Mouse (Mus musculus) ES-E14 (cell line): ENCODE results near the gene Kirrel3. TPM values are rescaled to one million over a fixed set of nuclear protein-coding genes. Genes with fewer than 3 reads are reported as not detected.

Experiments used
- DNase-seq: peaks from one replicate; pipeline ENCODE4 v3.0.0-alpha.2; 2013; ENCODE audit warnings: low read depth, low spot score
- H3K27ac ChIP-seq: 2 replicates; pipeline ENCODE4 v1.5.1; 2012; ENCODE audit warnings: low read depth, mild to moderate bottlenecking, low read length, moderate library complexity, mixed read lengths; ENCODE audit not compliant: poor library complexity, insufficient read depth, severe bottlenecking
- H3K36me3 ChIP-seq: 2 replicates; pipeline ENCODE4 v1.6.1; 2012; ENCODE audit warnings: mild to moderate bottlenecking, low read length, moderate library complexity, mixed read lengths; ENCODE audit not compliant: control insufficient read depth, poor library complexity, insufficient read depth, severe bottlenecking
- H3K4me1 ChIP-seq, 2 experiments: fragments of 150-350 bp in 1 of 2; sonication (generic) in 1 of 2; 2 replicates each; pipeline ENCODE4 v1.6.1; 2012; ENCODE audit warnings: low read length in 2 of 2, mild to moderate bottlenecking in 1 of 2, mixed read lengths in 1 of 2; ENCODE audit not compliant: control insufficient read depth in 2 of 2, insufficient read depth in 2 of 2, poor library complexity in 1 of 2
- H3K4me3 ChIP-seq, 2 experiments: fragments of 150-350 bp in 1 of 2; sonication (generic) in 1 of 2; 2 replicates each; pipeline ENCODE4 v1.5.1; 2012; ENCODE audit warnings: low read length in 2 of 2, low read depth in 1 of 2, mild to moderate bottlenecking in 1 of 2, mixed read lengths in 1 of 2; ENCODE audit not compliant: insufficient read depth in 1 of 2, poor library complexity in 1 of 2, severe bottlenecking in 1 of 2
- H3K9ac ChIP-seq: 2 replicates; pipeline ENCODE4 v1.6.1; 2012; ENCODE audit warnings: low read depth, mild to moderate bottlenecking, low read length, mixed read lengths; ENCODE audit not compliant: poor library complexity, insufficient read depth, severe bottlenecking
- H3K9me3 ChIP-seq: fragments of 150-350 bp; sonication (generic); 2 replicates; pipeline ENCODE4 v1.6.1; 2012; ENCODE audit warnings: low read depth, mild to moderate bottlenecking, low read length; ENCODE audit not compliant: control insufficient read depth, insufficient read depth
- CHD2 ChIP-seq: IDR thresholded peaks from 2 replicates; pipeline ENCODE4 v1.6.1; 2014; ENCODE audit warnings: mild to moderate bottlenecking, low read depth, low read length, inconsistent platforms
- HCFC1 ChIP-seq: IDR thresholded peaks from 2 replicates; pipeline ENCODE4 v1.6.1; 2012; ENCODE audit warnings: low read length, inconsistent platforms, borderline replicate concordance; ENCODE audit not compliant: insufficient read depth
- MAFK ChIP-seq: IDR thresholded peaks from 2 replicates; pipeline ENCODE4 v1.6.1; 2014; ENCODE audit warnings: mild to moderate bottlenecking, low read depth, low read length, inconsistent platforms; ENCODE audit not compliant: insufficient read depth
- ZC3H11A ChIP-seq: IDR thresholded peaks from 2 replicates; pipeline ENCODE4 v1.6.1; 2012; ENCODE audit warnings: low read depth, mild to moderate bottlenecking, inconsistent platforms, low read length, borderline replicate concordance
- ZNF384 ChIP-seq: IDR thresholded peaks from 2 replicates; pipeline ENCODE4 v1.6.1; 2012; ENCODE audit warnings: low read depth, low read length, inconsistent platforms
- in situ Hi-C, 2 experiments: fragments of 600-800 bp; cut with MboI; formaldehyde crosslinking; loops; one replicate each; pipeline ENCODE4 v1.15.1; 2025; ENCODE audit warnings: low sequenced_read_pairs in 2 of 2, inconsistent platforms in 1 of 2; ENCODE audit not compliant: unreplicated experiment in 2 of 2
- total RNA-seq: library from RNA; depleted of rRNA; stranded (reverse); fragments of 300-350 nt; gene quantifications from 2 replicates; pipeline ENCODE4 v1.2.3, GENCODE M21; 2012

Kirrel3 gene
- total RNA-seq, 1 experiment: 0.67 TPM

GRCm38 (mm10) chr9:34703547-34704300 is 218.0 kb downstream of the Kirrel3 start:
- H3K4me3 ChIP-seq: no peak overlapping the region
- TF ChIP-seq ZC3H11A: no peak
- TF ChIP-seq HCFC1: no peak
- no peak for TF ChIP-seq MAFK
- TF ChIP-seq CHD2: no peak
- TF ChIP-seq ZNF384: no peak
- no peaks in the 10 kb centered on the region for H3K36me3 ChIP-seq
- H3K27ac ChIP-seq: no peak overlapping the region
- DNase-seq: no peak
- H3K9ac ChIP-seq: no peak overlapping the region
- no peaks in the 10 kb centered on the region for H3K9me3 ChIP-seq
- in situ Hi-C loops: no loop called here
- H3K4me1 ChIP-seq: no peaks in the 10 kb centered on the region

- TF ChIP-seq CHD2: no peak
- no peak for TF ChIP-seq ZC3H11A
- no peak for TF ChIP-seq ZNF384
- no peak for TF ChIP-seq MAFK
- TF ChIP-seq HCFC1: no peak
- H3K9me3 ChIP-seq: no peaks in the 10 kb centered on the region
- H3K9ac ChIP-seq: no peak overlapping the region
- no peak overlapping the region for H3K27ac ChIP-seq
- H3K4me3 ChIP-seq: no peak overlapping the region
- no peaks in the 10 kb centered on the region for H3K36me3 ChIP-seq
- H3K4me1 ChIP-seq: no peaks in the 10 kb centered on the region
- in situ Hi-C loops: no loop called here
- no peak for DNase-seq
Measured at GRCm38 (mm10) chr9:34704357-34704756, 218.7 kb downstream of the Kirrel3 start.

- no peaks in the 10 kb centered on the region for H3K36me3 ChIP-seq
- H3K9ac ChIP-seq: no peak overlapping the region
- in situ Hi-C loops: no loop called here
- DNase-seq: no peak
- no peak overlapping the region for H3K4me3 ChIP-seq
- no peak overlapping the region for H3K27ac ChIP-seq
- no peaks in the 10 kb centered on the region for H3K4me1 ChIP-seq
- TF ChIP-seq HCFC1 (no peak), CHD2 (no peak), MAFK (no peak)
- no peaks in the 10 kb centered on the region for H3K9me3 ChIP-seq
Measured at GRCm38 (mm10) chr9:34706350-34706873, 220.7 kb downstream of the Kirrel3 start.

- Histone ChIP-seq H3K4me3 (no peak overlapping the region), H3K27ac (no peak overlapping the region), H3K9me3 (no peaks in the 10 kb centered on the region), H3K9ac (no peak overlapping the region), H3K4me1 (no peaks in the 10 kb centered on the region), H3K36me3 (no peaks in the 10 kb centered on the region)
- TF ChIP-seq HCFC1 (no peak), MAFK (no peak), CHD2 (no peak), ZC3H11A (no peak), ZNF384 (no peak)
- DNase-seq: no peak
- in situ Hi-C loops: no loop called here
Measured at GRCm38 (mm10) chr9:34708691-34709090, 223.0 kb downstream of the Kirrel3 start.
